Mouse (Mus musculus): Measurements from ENCODE around the gene Dok4.

Gene Dok4

GRCm38 (mm10) chr8:94876197-94876730 is at the start of gene Dok4:
TSS of gene Dok4 (minus strand) at chr8:94876330.
- in situ Hi-C loops (cut with MseI, MboI), result no loop called here

- in situ Hi-C loops (cut with MseI, MboI), result no loop called here
Measured at GRCm38 (mm10) chr8:94923405-94923804, 47.3 kb upstream of the Dok4 start, which contains the start of gene Adgrg5. TSS of gene Adgrg5 (plus strand) at chr8:94923694.

- in situ Hi-C loops (cut with MseI, MboI), result no loop called here
Measured at GRCm38 (mm10) chr8:94922602-94923001, 46.5 kb upstream of the Dok4 start.

GRCm38 (mm10) chr8:94922176-94922575 is 46.0 kb upstream of the Dok4 start:
- in situ Hi-C loops (cut with MseI, MboI), result no loop called here

GRCm38 (mm10) chr8:94919256-94919655 is 43.1 kb upstream of the Dok4 start:
- in situ Hi-C loops (cut with MseI, MboI), result no loop called here

GRCm38 (mm10) chr8:94917851-94918495 is 41.8 kb upstream of the Dok4 start, which contains the start of gene Ccdc102a:
TSS of gene Ccdc102a (minus strand) at chr8:94918098.
- in situ Hi-C loops (cut with MseI, MboI), result no loop called here

GRCm38 (mm10) chr8:94917352-94917751 is 41.2 kb upstream of the Dok4 start:
- in situ Hi-C loops (cut with MseI, MboI), result no loop called here

- in situ Hi-C loops (cut with MseI, MboI), result no loop called here
Measured at GRCm38 (mm10) chr8:94916960-94917324, 40.8 kb upstream of the Dok4 start.

GRCm38 (mm10) chr8:94916311-94916959 is 40.3 kb upstream of the Dok4 start:
- in situ Hi-C loops (cut with MseI, MboI), result no loop called here

GRCm38 (mm10) chr8:94914701-94915101 is 38.6 kb upstream of the Dok4 start:
- in situ Hi-C loops (cut with MseI, MboI), result no loop called here

- in situ Hi-C loops (cut with MseI, MboI), result no loop called here
Measured at GRCm38 (mm10) chr8:94914256-94914655, 38.1 kb upstream of the Dok4 start.

GRCm38 (mm10) chr8:94913061-94913660 is 37.0 kb upstream of the Dok4 start:
- in situ Hi-C loops (cut with MseI, MboI), result no loop called here

- in situ Hi-C loops (cut with MseI, MboI), result loop anchor here (5.0 kb wide), 1 partner anchor 37 kb away; no protein-coding TSS in a partner anchor
Measured at GRCm38 (mm10) chr8:94908847-94909246, 32.7 kb upstream of the Dok4 start.

GRCm38 (mm10) chr8:94907591-94908300 is 31.6 kb upstream of the Dok4 start:
- in situ Hi-C loops (cut with MseI, MboI), result loop anchor here (5.0 kb wide), 1 partner anchor 35 kb away; no protein-coding TSS in a partner anchor

GRCm38 (mm10) chr8:94904450-94905175 is 28.5 kb upstream of the Dok4 start:
- in situ Hi-C loops (cut with MseI, MboI), result loop anchor here (5.0 kb wide), 1 partner anchor 32 kb away; no protein-coding TSS in a partner anchor

- in situ Hi-C loops (cut with MseI, MboI), result no loop called here
Measured at GRCm38 (mm10) chr8:94903709-94904108, 27.6 kb upstream of the Dok4 start.

GRCm38 (mm10) chr8:94901031-94901430 is 24.9 kb upstream of the Dok4 start:
- in situ Hi-C loops (cut with MseI, MboI), result no loop called here

GRCm38 (mm10) chr8:94900617-94901016 is 24.5 kb upstream of the Dok4 start:
- in situ Hi-C loops (cut with MseI, MboI), result no loop called here

GRCm38 (mm10) chr8:94899262-94899661 is 23.1 kb upstream of the Dok4 start:
- in situ Hi-C loops (cut with MseI, MboI), result no loop called here

- in situ Hi-C loops (cut with MseI, MboI), result no loop called here
Measured at GRCm38 (mm10) chr8:94892917-94893316, 16.8 kb upstream of the Dok4 start.

- in situ Hi-C loops (cut with MseI, MboI), result no loop called here
Measured at GRCm38 (mm10) chr8:94888383-94889036, 12.4 kb upstream of the Dok4 start.
